Mouse (Mus musculus) gastrocnemius, postnatal 25 days (tissue): Measurements from ENCODE around the gene Gm20388. TPM values are rescaled to one million over a fixed set of nuclear protein-coding genes. Genes with fewer than 3 reads are reported as not detected.
A peak's percentile ranks its signal among the peaks of the same experiment; 100 is the strongest.

ENCODE experiments used
- DNase-seq: peaks from one replicate; pipeline ENCODE4 v3.0.0; 2022
- total RNA-seq, 2 experiments: library from RNA; stranded (reverse); gene quantifications; 1 replicate in 1 of 2; 2 replicates in 1 of 2; pipeline ENCODE4 v1.2.3; 2021

Gm20388 gene
- total RNA-seq, 2 experiments from 2014 or later, result 6.7 TPM; not detected in 1

DNA sequence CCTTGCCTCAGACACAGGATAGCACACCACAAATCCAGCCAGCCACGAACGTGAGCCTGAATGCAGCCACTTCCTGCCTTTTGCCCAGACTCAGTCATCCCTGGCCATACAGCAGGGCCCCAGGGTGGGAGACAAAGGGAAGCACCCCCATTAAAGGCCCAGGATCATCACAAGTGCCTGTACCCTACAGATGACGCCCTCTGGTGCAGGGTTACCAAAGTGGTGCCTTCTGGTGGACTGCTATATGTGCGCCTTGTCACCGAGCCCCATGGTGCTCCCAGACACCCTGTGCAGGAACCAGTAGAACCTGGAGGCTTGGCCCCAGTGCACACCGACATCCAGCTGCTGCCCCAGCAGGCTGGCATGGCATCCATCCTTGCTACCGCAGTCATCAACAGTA is 2422.9 kb downstream of the Gm20388 start:
- no peak for DNase-seq

DNA sequence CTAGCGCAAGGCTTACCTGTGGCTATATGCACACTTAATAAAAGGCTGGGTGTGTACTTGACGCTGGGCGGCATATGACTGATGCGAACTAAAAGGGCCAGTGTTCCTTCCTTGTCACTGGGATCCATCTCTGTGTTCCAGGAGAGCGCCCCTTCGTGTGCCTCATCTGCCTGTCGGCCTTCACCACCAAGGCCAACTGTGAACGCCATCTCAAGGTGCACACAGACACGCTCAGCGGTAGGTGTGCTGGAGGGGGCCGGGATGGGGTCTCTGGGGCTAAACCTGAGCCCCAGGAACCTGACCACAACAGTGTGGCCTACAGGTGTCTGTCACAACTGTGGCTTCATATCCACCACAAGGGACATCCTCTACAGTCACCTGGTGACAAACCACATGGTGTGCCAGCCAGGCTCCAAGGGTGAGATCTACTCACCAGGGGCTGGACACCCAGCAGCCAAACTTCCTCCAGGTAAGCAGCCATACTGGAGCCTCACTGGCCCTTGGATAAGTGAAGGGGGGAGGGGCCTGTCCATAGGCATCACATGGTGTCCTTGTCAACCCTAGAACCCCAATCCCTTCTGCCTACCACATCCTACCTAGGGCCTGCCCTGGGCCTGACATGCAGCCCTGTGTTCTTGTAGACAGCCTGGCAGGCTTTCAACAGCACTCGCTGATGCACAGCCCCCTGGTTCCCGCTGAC is 2424.3 kb downstream of the Gm20388 start:
- no peak for DNase-seq

- no peak for DNase-seq
These were observed 2425.1 kb downstream of the Gm20388 start for GRCm38 (mm10) chr8:122335638-122336250.

DNA sequence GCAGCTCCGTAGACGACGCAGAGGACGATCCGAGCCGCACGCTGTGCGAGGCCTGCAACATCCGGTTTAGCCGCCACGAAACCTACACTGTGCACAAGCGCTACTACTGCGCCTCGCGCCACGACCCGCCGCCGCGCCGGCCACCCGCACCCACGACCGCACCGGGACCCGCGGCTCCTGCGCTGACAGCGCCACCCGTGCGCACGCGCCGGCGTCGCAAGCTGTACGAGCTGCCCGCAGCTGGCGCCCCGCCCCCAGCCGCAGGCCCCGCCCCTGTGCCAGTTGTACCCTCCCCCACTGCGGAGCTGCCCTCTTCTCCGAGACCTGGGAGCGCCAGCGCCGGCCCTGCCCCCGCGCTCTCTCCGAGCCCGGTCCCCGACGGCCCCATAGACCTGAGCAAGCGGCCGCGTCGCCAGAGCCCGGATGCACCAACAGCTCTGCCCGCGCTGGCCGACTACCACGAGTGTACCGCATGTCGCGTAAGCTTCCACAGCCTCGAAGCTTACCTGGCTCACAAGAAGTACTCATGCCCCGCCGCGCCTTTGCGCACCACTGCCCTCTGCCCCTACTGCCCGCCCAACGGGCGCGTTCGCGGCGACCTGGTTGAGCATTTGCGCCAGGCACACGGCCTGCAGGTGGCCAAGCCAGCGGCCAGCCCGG is 2425.7 kb downstream of the Gm20388 start:
- DNase-seq, result peak; percentile 57

GRCm38 (mm10) chr8:122338852-122339251 is 2428.2 kb downstream of the Gm20388 start:
- no peak for DNase-seq

- no peak for DNase-seq
These were observed 2430.1 kb downstream of the Gm20388 start for GRCm38 (mm10) chr8:122340761-122341160.

GRCm38 (mm10) chr8:122341790-122342189 is 2431.1 kb downstream of the Gm20388 start:
- no peak for DNase-seq

DNA sequence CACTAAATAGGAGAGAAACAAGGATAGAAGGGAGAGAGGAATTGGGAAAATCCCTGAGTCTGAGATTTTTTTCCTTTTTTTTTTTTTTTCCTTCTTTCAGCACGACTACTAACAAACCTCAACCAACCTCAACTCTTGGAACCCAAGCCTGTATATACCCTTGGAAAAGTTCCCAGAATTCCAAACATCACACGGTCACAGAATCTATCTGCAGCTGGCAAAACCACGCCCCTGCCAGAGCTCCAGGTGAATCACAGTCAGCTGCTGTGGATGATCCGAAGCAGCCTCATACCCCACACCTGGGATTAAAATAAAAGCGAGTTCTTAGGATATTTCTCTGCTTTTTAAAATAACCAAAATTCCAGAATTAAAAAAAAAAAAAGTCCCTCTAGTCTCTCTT is 2431.7 kb downstream of the Gm20388 start:
- DNase-seq, result no peak

- peak; percentile 31 for DNase-seq
These were observed 2432.2 kb downstream of the Gm20388 start for GRCm38 (mm10) chr8:122342806-122343209.

- DNase-seq, result no peak
These were observed 2432.7 kb downstream of the Gm20388 start for GRCm38 (mm10) chr8:122343341-122343740.

DNA sequence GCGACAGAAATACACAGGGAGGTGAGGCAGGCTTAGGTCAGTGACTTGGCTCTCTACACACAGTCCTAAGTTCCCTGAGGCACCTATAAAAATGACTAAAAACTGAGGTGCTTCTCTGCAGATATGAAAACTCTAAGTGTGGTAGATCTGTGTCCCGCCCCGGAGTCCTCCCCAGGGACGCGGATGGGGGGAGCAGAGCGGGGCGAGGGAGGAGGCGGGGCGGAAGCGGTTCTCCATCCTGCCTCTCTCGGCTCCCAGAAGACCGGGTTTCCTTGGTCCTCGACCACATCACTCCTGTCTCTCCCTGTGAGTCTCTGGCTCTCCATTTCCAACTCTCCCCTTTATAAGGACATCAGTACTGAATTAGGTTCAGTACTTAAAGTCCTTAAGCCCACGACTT is 2433.1 kb downstream of the Gm20388 start:
- no peak for DNase-seq

GRCm38 (mm10) chr8:122344219-122344618 is 2433.6 kb downstream of the Gm20388 start:
- DNase-seq, result no peak

DNA sequence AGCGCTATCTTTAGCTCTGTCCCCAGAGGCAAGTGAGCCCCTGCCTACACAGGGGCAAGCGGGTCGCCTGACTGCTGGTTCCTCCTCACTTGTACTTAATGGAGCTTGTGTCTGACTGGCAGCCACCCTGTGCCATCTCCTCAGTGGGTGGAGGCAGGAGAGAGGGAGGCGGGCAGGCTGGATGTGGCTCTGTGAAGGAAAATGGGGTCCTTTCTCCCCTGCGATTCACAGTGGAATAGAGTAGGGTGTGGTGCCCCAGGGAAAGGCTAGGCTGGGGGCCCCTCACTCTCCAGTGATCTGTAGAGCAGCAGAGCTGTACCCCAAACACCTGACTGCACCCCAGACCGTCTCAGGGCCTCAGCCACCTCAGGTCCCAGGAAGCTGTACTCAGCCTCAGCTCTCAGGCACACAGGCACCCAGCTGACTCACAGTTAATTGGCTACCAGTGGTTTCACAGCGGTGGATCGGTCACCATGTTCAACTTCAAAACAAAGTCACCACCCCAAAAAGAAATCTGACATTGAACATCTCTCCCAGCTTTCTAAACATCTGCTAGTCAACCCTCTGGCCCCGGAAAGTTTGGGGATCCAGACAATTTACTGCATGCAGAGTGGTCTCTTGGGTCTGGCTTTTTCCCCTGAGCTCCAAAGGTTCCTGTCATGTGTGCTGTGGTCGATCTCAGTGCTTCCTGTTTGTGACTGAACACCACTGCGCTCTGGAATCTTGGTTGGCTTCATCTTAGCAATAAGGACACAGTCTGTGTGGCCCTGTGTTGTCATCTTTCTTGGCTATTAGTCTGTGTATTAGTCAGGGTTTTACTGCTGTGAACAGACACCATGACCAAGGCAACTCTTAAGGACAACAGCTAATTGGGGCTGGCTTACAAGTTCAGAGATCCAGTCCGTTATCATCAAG is 2434.8 kb downstream of the Gm20388 start:
- DNase-seq, result no peak

GRCm38 (mm10) chr8:122347811-122348552 is 2437.3 kb downstream of the Gm20388 start:
- DNase-seq, result peak; percentile 51

GRCm38 (mm10) chr8:122349357-122350297 is 2439.0 kb downstream of the Gm20388 start:
- DNase-seq, result no peak

DNA sequence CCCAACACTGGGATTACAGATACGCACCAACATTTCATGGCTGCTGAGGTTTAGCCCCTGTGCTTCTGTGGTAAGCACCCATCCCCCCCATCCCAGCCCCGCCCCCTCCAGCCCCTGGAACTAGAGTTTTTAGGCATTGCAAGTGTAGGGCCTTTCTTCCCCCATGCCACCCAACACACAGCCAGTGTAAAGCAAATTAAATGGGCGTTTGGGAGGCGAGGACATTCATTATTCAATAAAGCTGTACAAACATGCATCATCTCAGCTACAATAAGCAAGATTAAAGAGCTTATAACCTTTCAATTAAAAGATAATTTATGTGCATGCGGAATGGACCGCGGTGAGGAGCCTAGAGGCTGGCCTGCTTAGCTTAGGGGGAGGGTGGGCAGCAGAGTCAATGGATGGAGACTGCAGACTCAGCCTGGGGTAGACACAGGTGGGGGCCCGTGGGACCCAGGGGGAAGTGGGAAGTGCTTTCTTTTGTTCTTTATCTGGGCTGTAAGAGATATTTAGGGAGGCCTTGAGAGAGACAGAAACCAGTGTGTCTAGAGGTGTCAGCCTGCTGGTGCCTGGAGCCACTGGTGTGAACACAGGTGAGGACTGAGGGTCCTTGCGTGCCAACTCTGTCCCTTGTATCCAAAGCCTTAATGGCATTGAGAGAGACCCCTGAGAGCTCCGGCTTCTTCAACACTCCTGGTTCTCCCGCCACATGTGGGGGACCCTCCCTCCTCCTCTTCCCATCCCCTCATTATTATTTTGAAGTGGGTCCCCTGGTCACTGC is 2439.9 kb downstream of the Gm20388 start:
- DNase-seq, result no peak

DNA sequence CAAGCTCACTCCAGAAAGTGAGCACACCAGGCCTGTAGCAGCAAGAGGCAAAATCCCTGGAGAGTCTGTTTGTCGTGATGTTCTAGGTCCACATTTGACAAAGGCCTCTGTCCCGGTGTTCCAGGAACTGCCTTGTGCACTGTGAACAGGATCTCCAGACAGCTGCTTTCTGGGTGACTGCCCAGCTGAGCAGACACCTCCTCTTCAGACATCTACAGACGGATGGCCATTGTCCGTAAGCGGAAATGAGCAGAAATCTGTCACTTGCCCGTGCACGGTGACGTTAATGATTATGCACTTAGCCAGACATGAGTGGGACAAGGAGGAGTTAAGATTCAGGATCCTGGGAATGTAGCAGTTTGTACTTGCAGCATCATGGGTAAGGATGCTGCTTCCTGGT is 2443.5 kb downstream of the Gm20388 start:
- DNase-seq, result no peak

- DNase-seq, result no peak
These were observed 2445.3 kb downstream of the Gm20388 start for GRCm38 (mm10) chr8:122355642-122356606.
